Comparison of ENCODE assay signal across 8 mouse cellular contexts in the genomic region with DNA sequence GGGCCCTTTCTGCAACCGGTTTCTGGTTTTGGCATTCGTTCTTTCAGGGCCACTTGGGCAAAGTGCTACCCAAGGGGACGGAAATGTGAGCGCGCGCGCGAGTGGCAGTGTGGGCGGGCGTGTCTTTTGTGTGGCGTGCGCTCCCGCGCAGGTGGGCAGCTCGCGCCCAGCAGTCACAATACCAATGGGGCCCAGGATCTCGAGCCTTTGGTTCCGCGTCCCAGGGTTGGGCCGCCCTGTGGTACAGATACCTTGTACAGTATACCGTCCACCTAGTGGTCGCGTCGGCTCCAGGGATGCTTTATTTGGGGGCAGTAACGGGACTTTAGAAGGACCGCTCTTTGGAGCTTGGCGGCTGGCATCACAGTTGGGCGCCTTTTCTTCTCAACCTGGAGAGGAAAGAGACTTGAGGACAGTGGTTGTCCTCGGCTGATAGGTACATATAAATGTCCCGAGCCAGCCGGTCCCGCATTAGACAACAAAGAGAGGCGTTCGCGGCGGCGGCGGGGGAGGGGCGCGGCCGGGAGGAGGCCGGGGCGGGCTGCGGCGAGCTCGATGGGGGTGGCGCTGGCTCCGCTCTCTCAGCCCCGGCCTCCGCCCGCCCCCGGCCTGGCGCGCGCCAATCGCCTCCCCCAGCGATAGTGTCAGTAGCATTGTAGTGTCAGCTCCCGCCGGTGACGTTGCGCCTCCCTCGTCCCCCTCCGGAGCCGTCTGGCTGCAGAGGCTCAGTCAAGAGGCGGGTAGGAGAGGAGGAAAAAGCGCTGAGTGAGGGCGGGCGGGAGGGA. TPM values are rescaled to one million over a fixed set of nuclear protein-coding genes. Genes with fewer than 3 reads are reported as not detected.
DNase-seq lines count a peak whose midpoint lies in the region; ATAC-seq and TF ChIP-seq lines count a peak whose summit lies in the region.

No protein-coding gene starts in this region.

- H3K27me3 ChIP-seq in intestine, postnatal 0 days (replicated peaks; ENCODE audit: control insufficient read depth, insufficient read depth, low read length), result peaks cover 5% of the 10 kb centered on the region; the same call in 1 of the 2 replicates
- H3K27me3 ChIP-seq in limb, embryonic 10.5 days (ENCODE audit: low read depth, poor library complexity, severe bottlenecking), result no peaks in the 10 kb centered on the region
- no peaks in the 10 kb centered on the region for H3K27me3 ChIP-seq in midbrain, embryonic 12.5 days

- H3K27ac ChIP-seq in intestine, postnatal 0 days (ENCODE audit: low read depth, low read length), result peak overlapping the region; percentile 91
- H3K27ac ChIP-seq in limb, embryonic 10.5 days, result peak overlapping the region; percentile 100
- peak overlapping the region; percentile 99 for H3K27ac ChIP-seq in midbrain, embryonic 12.5 days (replicated peaks)

- peak; percentile 94 for DNase-seq in layer of hippocampus, adult 11-12 months (ENCODE audit: low spot score)
- DNase-seq in layer of hippocampus, adult 9-10 months (ENCODE audit: low spot score), result no peak
- DNase-seq in embryo, embryonic 9.5 days (ENCODE audit: extremely low spot score), result peak; percentile 96
- peak; percentile 91 to 94 for DNase-seq in gastrocnemius, postnatal 4 days (ENCODE audit: low spot score in 2 of 2)
- DNase-seq in limb, embryonic 10.5 days (ENCODE audit: low spot score), result peak; percentile 96
- peak; percentile 90 for DNase-seq in skeletal muscle tissue, adult 2 months (ENCODE audit: low read depth, low spot score)

- 0 out of 2 replicates have a peak, but pooled peaks cover 5% of the 10 kb centered on the region for H3K4me1 ChIP-seq in intestine, postnatal 0 days (replicated peaks; ENCODE audit: control insufficient read depth, insufficient read depth, low read length)
- peaks cover 36% of the 10 kb centered on the region for H3K4me1 ChIP-seq in limb, embryonic 10.5 days
- peaks cover 28% of the 10 kb centered on the region for H3K4me1 ChIP-seq in midbrain, embryonic 12.5 days

- H3K4me3 ChIP-seq in intestine, postnatal 0 days (ENCODE audit: low read depth, low read length), result peak overlapping the region; percentile 76
- H3K4me3 ChIP-seq in limb, embryonic 10.5 days, result peak overlapping the region; percentile 100
- peak overlapping the region; percentile 91 for H3K4me3 ChIP-seq in midbrain, embryonic 12.5 days

- peak; percentile 42 for TF ChIP-seq CTCF in intestine, postnatal 0 days (IDR thresholded peaks at IDR 0.05; ENCODE audit: low read depth)

- under 1% methylated on average over 61 of the region's 68 CpGs for WGBS in intestine, postnatal 0 days
- under 1% methylated on average over 66 of the region's 68 CpGs for WGBS in limb, embryonic 10.5 days
- WGBS in midbrain, embryonic 12.5 days, result under 1% methylated on average over 56 of the region's 68 CpGs

- no peaks in the 10 kb centered on the region; the same call in 1 of the 2 replicates for H3K36me3 ChIP-seq in intestine, postnatal 0 days (ENCODE audit: control insufficient read depth, insufficient read depth)
- peaks cover 31% of the 10 kb centered on the region for H3K36me3 ChIP-seq in limb, embryonic 10.5 days
- peaks cover 20% of the 10 kb centered on the region for H3K36me3 ChIP-seq in midbrain, embryonic 12.5 days

- H3K9ac ChIP-seq in intestine, postnatal 0 days (ENCODE audit: low read depth, low read length), result peak overlapping the region; percentile 79
- H3K9ac ChIP-seq in midbrain, embryonic 12.5 days (replicated peaks), result peak overlapping the region; percentile 100

- peak; percentile 69 for ATAC-seq in intestine, postnatal 0 days
- peak; percentile 84 for ATAC-seq in midbrain, embryonic 12.5 days (ENCODE audit: low FRiP score, low read depth)

- peak overlapping the region; percentile 96 for H3K4me2 ChIP-seq in intestine, postnatal 0 days (replicated peaks; ENCODE audit: low read depth)
- peak overlapping the region; percentile 67 for H3K4me2 ChIP-seq in midbrain, embryonic 12.5 days (replicated peaks)

- H3K9me3 ChIP-seq in intestine, postnatal 0 days (ENCODE audit: control insufficient read depth), result no peaks in the 10 kb centered on the region
- no peaks in the 10 kb centered on the region for H3K9me3 ChIP-seq in limb, embryonic 10.5 days (replicated peaks)
- no peaks in the 10 kb centered on the region for H3K9me3 ChIP-seq in midbrain, embryonic 12.5 days

RNA-seq across cellular contexts. Expression of a gene that starts 0.5 kb away (rescaled TPM):
- 10 to 100 TPM; 15.6 to 15.7 TPM for total RNA-seq in gastrocnemius, postnatal 4 days (2021)
- polyA plus RNA-seq in intestine, postnatal 0 days (2015; fragmentation: Nextera tagmentation; extraction: Ambion mirVana), result 2.3 and 2.8 TPM in 2 replicates
- polyA plus RNA-seq in limb, embryonic 10.5 days (2016; fragmentation: Nextera tagmentation; extraction: Ambion mirVana), result 26.3 and 38.5 TPM in 2 replicates
- 43.3 and 47.2 TPM in 2 replicates for polyA plus RNA-seq in midbrain, embryonic 12.5 days (2016; fragmentation: Nextera tagmentation; extraction: Ambion mirVana)
